In the genomic region with DNA sequence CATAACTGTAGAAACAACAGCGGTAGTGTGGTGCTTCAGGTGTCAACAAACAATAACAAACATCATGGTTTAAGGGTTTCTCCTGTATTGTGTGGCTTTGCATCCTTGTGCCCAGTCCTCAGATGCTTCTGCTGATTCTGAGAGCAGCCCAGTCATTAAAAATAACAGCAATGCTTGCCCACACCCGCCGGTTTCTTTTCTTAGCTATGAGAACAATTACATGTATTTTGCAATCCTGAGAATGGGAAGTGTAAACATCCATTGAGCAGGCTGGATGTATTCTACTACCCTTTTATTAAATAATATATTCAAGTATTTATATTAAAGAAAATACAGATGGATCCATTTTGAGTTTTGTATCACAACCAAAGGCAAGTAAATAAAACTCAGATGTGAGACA, we compare ENCODE assay signal across 22 mouse cellular contexts. TPM values are rescaled to one million over a fixed set of nuclear protein-coding genes. Genes with fewer than 3 reads are reported as not detected.
DNase-seq lines count a peak whose midpoint lies in the region; ATAC-seq lines count a peak whose summit lies in the region.
"Had no signal": no experiment of that assay in that cellular context is flagged by ENCODE, and none has a peak within 500 bp of the region (broad histone marks: within the 10 kb centered on the region; RNA-seq: fewer than 3 reads in every experiment).

No protein-coding gene starts in this region.

- peaks cover 8% of the 10 kb centered on the region for H3K4me1 ChIP-seq in liver, embryonic 11.5 days (replicated peaks; ENCODE audit: control insufficient read depth, insufficient read depth, low read length)
- peaks cover 64% of the 10 kb centered on the region for H3K4me1 ChIP-seq in liver, embryonic 12.5 days
- H3K4me1 ChIP-seq in liver, embryonic 16.5 days (ENCODE audit: control insufficient read depth, low read depth, low read length) = peaks cover 29% of the 10 kb centered on the region

- H3K9ac ChIP-seq in liver, embryonic 11.5 days (ENCODE audit: low read depth, low read length) = no peak overlapping the region
- H3K9ac ChIP-seq in liver, embryonic 12.5 days = peak overlapping the region; percentile 69
- peak overlapping the region; percentile 71 for H3K9ac ChIP-seq in liver, embryonic 16.5 days (ENCODE audit: low read depth, low read length)
- H3K9ac ChIP-seq: embryonic facial prominence, embryonic 15.5 days; forebrain, embryonic 12.5 days; heart, embryonic 12.5 days; hindbrain, embryonic 15.5 days had no signal

- no peak for ATAC-seq in liver, embryonic 11.5 days (replicated peaks; ENCODE audit: low FRiP score)
- ATAC-seq in liver, embryonic 12.5 days = no peak
- ATAC-seq in liver, embryonic 16.5 days (ENCODE audit: low read depth) = no peak
- ATAC-seq: forebrain, embryonic 16.5 days had no signal

- H3K27ac ChIP-seq in liver, embryonic 11.5 days (ENCODE audit: low read depth, low read length) = no peak overlapping the region
- peak overlapping the region; percentile 86 for H3K27ac ChIP-seq in liver, embryonic 12.5 days
- H3K27ac ChIP-seq in liver, embryonic 16.5 days (ENCODE audit: low read length) = peak overlapping the region; percentile 88
- H3K27ac ChIP-seq: embryonic facial prominence, embryonic 15.5 days; forebrain, embryonic 12.5 days; hindbrain, embryonic 15.5 days had no signal

- WGBS in liver, embryonic 11.5 days = 85% methylated on average over 3 of the region's 3 CpGs
- WGBS in liver, embryonic 12.5 days (ENCODE audit: insufficient replicate concordance) = 70% methylated on average over 3 of the region's 3 CpGs
- 73% methylated on average over 3 of the region's 3 CpGs for WGBS in liver, embryonic 16.5 days (ENCODE audit: insufficient replicate concordance)

- no peaks in the 10 kb centered on the region for H3K36me3 ChIP-seq in liver, embryonic 11.5 days (ENCODE audit: control insufficient read depth, insufficient read depth, low read length)
- peaks cover 14% of the 10 kb centered on the region for H3K36me3 ChIP-seq in liver, embryonic 12.5 days
- peaks cover 9% of the 10 kb centered on the region for H3K36me3 ChIP-seq in liver, embryonic 16.5 days (ENCODE audit: control insufficient read depth, insufficient read depth)
- H3K36me3 ChIP-seq: embryonic facial prominence, embryonic 15.5 days; forebrain, embryonic 12.5 days; heart, embryonic 12.5 days; hindbrain, embryonic 15.5 days had no signal

- H3K4me3 ChIP-seq in liver, embryonic 11.5 days (ENCODE audit: low read depth, low read length) = no peak overlapping the region; the same call in 1 of the 2 replicates
- H3K4me3 ChIP-seq in liver, embryonic 12.5 days = peak overlapping the region; percentile 57
- peak overlapping the region; percentile 66 for H3K4me3 ChIP-seq in liver, embryonic 16.5 days (ENCODE audit: low read depth, low read length)
- H3K4me3 ChIP-seq: embryonic facial prominence, embryonic 15.5 days; forebrain, embryonic 12.5 days; heart, embryonic 12.5 days; hindbrain, embryonic 15.5 days had no signal

- DNase-seq in liver, embryonic 11.5 days (ENCODE audit: low spot score) = no peak
- no peak for DNase-seq in liver
- DNase-seq in gastrocnemius, postnatal 10 days = no peak
- no peak for DNase-seq in cerebellum, postnatal 14 days
- no peak for DNase-seq in kidney, adult 11 months
- DNase-seq: adrenal gland, postnatal 14 days; cerebellum, adult 2 months; cerebellum, postnatal 10 days; embryo, embryonic 11 days; gastrocnemius, postnatal 14 days had no signal

- H3K9me3 ChIP-seq in liver, embryonic 11.5 days (ENCODE audit: control insufficient read depth, low read length) = no peaks in the 10 kb centered on the region
- no peaks in the 10 kb centered on the region for H3K9me3 ChIP-seq in liver, embryonic 12.5 days (replicated peaks)
- no peaks in the 10 kb centered on the region for H3K9me3 ChIP-seq in liver, embryonic 16.5 days (replicated peaks; ENCODE audit: control insufficient read depth, low read length)
- H3K9me3 ChIP-seq: embryonic facial prominence, embryonic 15.5 days; forebrain, embryonic 12.5 days; heart, embryonic 12.5 days; hindbrain, embryonic 15.5 days had no signal

- H3K4me2 ChIP-seq in liver, embryonic 11.5 days = peak overlapping the region; percentile 49
- peak overlapping the region; percentile 74 for H3K4me2 ChIP-seq in liver, embryonic 12.5 days
- peak overlapping the region; percentile 78 for H3K4me2 ChIP-seq in liver, embryonic 16.5 days (ENCODE audit: low read depth, low read length)
- H3K4me2 ChIP-seq: embryonic facial prominence, embryonic 15.5 days; forebrain, embryonic 12.5 days; heart, embryonic 12.5 days; hindbrain, embryonic 15.5 days had no signal

- H3K27me3 ChIP-seq in liver, embryonic 11.5 days (replicated peaks; ENCODE audit: control insufficient read depth, insufficient read depth, low read length) = no peaks in the 10 kb centered on the region
- no peaks in the 10 kb centered on the region for H3K27me3 ChIP-seq in liver, embryonic 12.5 days (replicated peaks)
- H3K27me3 ChIP-seq in liver, embryonic 16.5 days (ENCODE audit: control insufficient read depth, insufficient read depth, low read depth, low read length) = no peaks in the 10 kb centered on the region
- H3K27me3 ChIP-seq: embryonic facial prominence, embryonic 15.5 days; heart, embryonic 12.5 days; hindbrain, embryonic 15.5 days had no signal

RNA-seq across cellular contexts. Expression of gene BC017158, which starts 4.2 kb away (rescaled TPM):
- 38.2 and 42.3 TPM in 2 replicates for polyA plus RNA-seq in liver, embryonic 11.5 days (2014; fragmentation: Nextera tagmentation; extraction: Ambion mirVana)
- 26.3 and 29.4 TPM in 2 replicates for polyA plus RNA-seq in liver, embryonic 12.5 days (2016; fragmentation: Nextera tagmentation; extraction: Ambion mirVana)
- 20.5 and 23.3 TPM in 2 replicates for polyA plus RNA-seq in liver, embryonic 16.5 days (2015; fragmentation: Nextera tagmentation; extraction: Ambion mirVana)
- total RNA-seq in gastrocnemius, postnatal 10 days (2021) = 10 to 100 TPM in 1 of 2 experiments, 1 to 10 TPM in 1; 7.0 to 11.9 TPM

RNA-seq across cellular contexts. Expression of gene Slc5a2, which starts 36.7 kb away (rescaled TPM):
- 2.1 and 3.0 TPM in 2 replicates for polyA plus RNA-seq in liver, embryonic 11.5 days (2014; fragmentation: Nextera tagmentation; extraction: Ambion mirVana)
- polyA plus RNA-seq in liver, embryonic 12.5 days (2016; fragmentation: Nextera tagmentation; extraction: Ambion mirVana) = 2.0 and 2.1 TPM in 2 replicates
- 1.4 and 1.7 TPM in 2 replicates for polyA plus RNA-seq in liver, embryonic 16.5 days (2015; fragmentation: Nextera tagmentation; extraction: Ambion mirVana)
- total RNA-seq in gastrocnemius, postnatal 10 days (2021) = not detected
- total RNA-seq: adrenal gland, postnatal 14 days; gastrocnemius, postnatal 14 days; heart, adult 8-10 months; heart, postnatal 25 days had no signal
- polyA plus RNA-seq: C2C12; embryonic facial prominence, embryonic 15.5 days; forebrain, embryonic 12.5 days; forebrain, embryonic 16.5 days; hindbrain, embryonic 11.5 days; hindbrain, embryonic 15.5 days had no signal

RNA-seq across cellular contexts. Expression of gene Tgfb1i1, which starts 55.5 kb away (rescaled TPM):
- polyA plus RNA-seq in liver, embryonic 11.5 days (2014; fragmentation: Nextera tagmentation; extraction: Ambion mirVana) = 35.3 and 38.2 TPM in 2 replicates
- 22.3 and 25.1 TPM in 2 replicates for polyA plus RNA-seq in liver, embryonic 12.5 days (2016; fragmentation: Nextera tagmentation; extraction: Ambion mirVana)
- 9.6 and 11.9 TPM in 2 replicates for polyA plus RNA-seq in liver, embryonic 16.5 days (2015; fragmentation: Nextera tagmentation; extraction: Ambion mirVana)
- 10 to 100 TPM; 23.1 to 30.3 TPM for total RNA-seq in gastrocnemius, postnatal 10 days (2021)
- total RNA-seq: MEL had no signal
